In the genomic region with DNA sequence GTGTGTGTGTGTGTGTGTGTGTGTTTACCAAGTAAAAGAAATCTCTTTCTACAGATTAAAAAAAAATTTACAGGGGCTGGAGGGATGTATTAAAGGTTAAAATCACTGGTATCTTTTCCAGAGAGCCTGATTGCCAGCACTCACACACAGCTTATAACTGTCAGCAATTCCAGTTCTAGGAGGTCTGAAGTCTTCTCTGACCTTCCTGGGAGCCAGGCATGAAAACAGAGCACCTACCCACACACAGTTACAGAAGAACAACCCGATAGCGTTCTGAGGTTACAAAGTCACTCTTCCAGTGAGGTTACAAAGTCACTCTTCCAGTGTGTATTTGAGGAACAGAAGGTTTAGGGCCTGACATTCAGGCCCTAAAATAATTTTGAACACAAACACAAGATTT, we compare ENCODE assay signal across 22 mouse cellular contexts. TPM values are rescaled to one million over a fixed set of nuclear protein-coding genes. Genes with fewer than 3 reads are reported as not detected.
A peak's percentile ranks its signal among the peaks of the same experiment; 100 is the strongest.
DNase-seq lines count a peak whose midpoint lies in the region; ATAC-seq and TF ChIP-seq lines count a peak whose summit lies in the region.
"Had no signal": no experiment of that assay in that cellular context is flagged by ENCODE, and none has a peak within 500 bp of the region (broad histone marks: within the 10 kb centered on the region; RNA-seq: fewer than 3 reads in every experiment).

No protein-coding gene starts in this region.

- no peak overlapping the region for H3K4me2 ChIP-seq in kidney, postnatal 0 days (ENCODE audit: low read length)
- peak overlapping the region; percentile 39; the same call in 1 of the 2 replicates for H3K4me2 ChIP-seq in heart, embryonic 14.5 days (ENCODE audit: low read length)
- no peak overlapping the region for H3K4me2 ChIP-seq in intestine, embryonic 15.5 days (replicated peaks)
- no peak overlapping the region for H3K4me2 ChIP-seq in stomach, postnatal 0 days (replicated peaks; ENCODE audit: low read depth)
- H3K4me2 ChIP-seq in liver, embryonic 12.5 days: no peak overlapping the region
- H3K4me2 ChIP-seq: forebrain, embryonic 13.5 days; hindbrain, embryonic 13.5 days; neural tube, embryonic 13.5 days had no signal

- TF ChIP-seq EP300 in stomach, postnatal 0 days (optimal IDR thresholded peaks at IDR 0.05): no peak

- no peaks in the 10 kb centered on the region for H3K27me3 ChIP-seq in kidney, postnatal 0 days (ENCODE audit: insufficient read depth, low read length)
- H3K27me3 ChIP-seq in heart, embryonic 14.5 days (ENCODE audit: control insufficient read depth, insufficient read depth, low read length): no peaks in the 10 kb centered on the region
- no peaks in the 10 kb centered on the region for H3K27me3 ChIP-seq in intestine, embryonic 15.5 days (replicated peaks)
- no peaks in the 10 kb centered on the region for H3K27me3 ChIP-seq in stomach, postnatal 0 days (ENCODE audit: control insufficient read depth, insufficient read depth, low read length)
- H3K27me3 ChIP-seq in liver, embryonic 12.5 days (replicated peaks): no peaks in the 10 kb centered on the region
- H3K27me3 ChIP-seq: forebrain, embryonic 13.5 days; hindbrain, embryonic 13.5 days; neural tube, embryonic 13.5 days had no signal

- H3K9ac ChIP-seq in kidney, postnatal 0 days (ENCODE audit: low read depth, low read length): 0 out of 2 replicates have a peak overlapping the region, but pooled peaks have one; percentile 13
- no peak overlapping the region for H3K9ac ChIP-seq in heart, embryonic 14.5 days (ENCODE audit: low read length)
- H3K9ac ChIP-seq in intestine, embryonic 15.5 days: no peak overlapping the region
- H3K9ac ChIP-seq in stomach, postnatal 0 days (ENCODE audit: low read length): no peak overlapping the region
- no peak overlapping the region for H3K9ac ChIP-seq in liver, embryonic 12.5 days
- H3K9ac ChIP-seq: forebrain, embryonic 13.5 days; hindbrain, embryonic 13.5 days; liver, embryonic 14.5 days; neural tube, embryonic 13.5 days had no signal

- no peak for ATAC-seq in kidney, postnatal 0 days (replicated peaks; ENCODE audit: low FRiP score, low read depth)
- peak; percentile 49; the same call in 1 of the 2 replicates for ATAC-seq in heart, embryonic 14.5 days (ENCODE audit: insufficient number of reproducible peaks, insufficient read depth, low FRiP score, low read depth)
- no peak for ATAC-seq in intestine, embryonic 15.5 days
- ATAC-seq in stomach, postnatal 0 days (ENCODE audit: low FRiP score, low TSS enrichment): no peak
- ATAC-seq in liver, embryonic 12.5 days: no peak
- ATAC-seq: forebrain, embryonic 13.5 days; inflammation-experienced regulatory T-cells, adult 6 months had no signal

- WGBS in kidney, postnatal 0 days: 34% methylated on average over 2 of the region's 2 CpGs
- 24% methylated on average over 2 of the region's 2 CpGs for WGBS in heart, embryonic 14.5 days
- WGBS in intestine, embryonic 15.5 days: 30% methylated on average over 2 of the region's 2 CpGs
- WGBS in stomach, postnatal 0 days: 28% methylated on average over 2 of the region's 2 CpGs
- WGBS in liver, embryonic 12.5 days (ENCODE audit: insufficient replicate concordance): 55% methylated on average over 2 of the region's 2 CpGs

- no peaks in the 10 kb centered on the region for H3K9me3 ChIP-seq in kidney, postnatal 0 days (replicated peaks; ENCODE audit: low read length)
- no peaks in the 10 kb centered on the region for H3K9me3 ChIP-seq in heart, embryonic 14.5 days (ENCODE audit: control insufficient read depth, low read length)
- H3K9me3 ChIP-seq in intestine, embryonic 15.5 days: no peaks in the 10 kb centered on the region
- no peaks in the 10 kb centered on the region for H3K9me3 ChIP-seq in stomach, postnatal 0 days (ENCODE audit: control insufficient read depth, low read length)
- H3K9me3 ChIP-seq in liver, embryonic 12.5 days (replicated peaks): no peaks in the 10 kb centered on the region
- H3K9me3 ChIP-seq: forebrain, embryonic 13.5 days; hindbrain, embryonic 13.5 days; neural tube, embryonic 13.5 days had no signal

- no peak overlapping the region for H3K4me3 ChIP-seq in kidney, postnatal 0 days (replicated peaks; ENCODE audit: low read depth, low read length)
- no peak overlapping the region for H3K4me3 ChIP-seq in heart, embryonic 14.5 days (ENCODE audit: control insufficient read depth in 1 of 2, insufficient read depth in 1 of 2, low read depth in 1 of 2, low read length in 2 of 2)
- H3K4me3 ChIP-seq in intestine, embryonic 15.5 days (replicated peaks): no peak overlapping the region
- no peak overlapping the region for H3K4me3 ChIP-seq in stomach, postnatal 0 days (ENCODE audit: low read depth, low read length)
- no peak overlapping the region for H3K4me3 ChIP-seq in liver, embryonic 12.5 days
- H3K4me3 ChIP-seq: forebrain, embryonic 13.5 days; gastrocnemius, adult 2 months; hindbrain, embryonic 13.5 days; left cerebral cortex, adult 2 months; neural tube, embryonic 13.5 days had no signal

- DNase-seq in kidney, postnatal 0 days (ENCODE audit: low spot score): no peak
- DNase-seq in kidney, adult 11 months: no peak
- no peak for DNase-seq in stomach, postnatal 0 days (ENCODE audit: low spot score)
- DNase-seq in urinary bladder, postnatal 14 days (ENCODE audit: low spot score): no peak
- no peak for DNase-seq in adrenal gland, adult (ENCODE audit: inconsistent age in 2 of 2, low spot score in 1 of 2)
- DNase-seq: adrenal gland, postnatal 10 days; cerebellum, adult 9-10 months; gastrocnemius, adult 2 months; layer of hippocampus, adult 9-11 months; lung, postnatal 4 days; midbrain, embryonic 14.5 days; right cerebral cortex, adult 18-20 months; right cerebral cortex, postnatal 4 days had no signal

- H3K4me1 ChIP-seq in kidney, postnatal 0 days (replicated peaks; ENCODE audit: insufficient read depth, low read length): no peaks in the 10 kb centered on the region
- H3K4me1 ChIP-seq in heart, embryonic 14.5 days (ENCODE audit: control insufficient read depth in 2 of 2, insufficient read depth in 2 of 2, low read length in 2 of 2): peaks cover 3 to 19% of the 10 kb centered on the region in 2 experiments; a peak in 3 of 4 replicates
- peaks cover 4% of the 10 kb centered on the region; the same call in 1 of the 2 replicates for H3K4me1 ChIP-seq in intestine, embryonic 15.5 days (replicated peaks)
- H3K4me1 ChIP-seq in stomach, postnatal 0 days (replicated peaks; ENCODE audit: control insufficient read depth, insufficient read depth): no peaks in the 10 kb centered on the region
- no peaks in the 10 kb centered on the region for H3K4me1 ChIP-seq in liver, embryonic 12.5 days
- H3K4me1 ChIP-seq: forebrain, embryonic 13.5 days; hindbrain, embryonic 13.5 days; neural tube, embryonic 13.5 days had no signal

- TF ChIP-seq CTCF in kidney, postnatal 0 days (IDR thresholded peaks at IDR 0.05; ENCODE audit: low read depth): no peak
- TF ChIP-seq CTCF in stomach, postnatal 0 days (IDR thresholded peaks at IDR 0.05; ENCODE audit: low read depth): no peak

- H3K27ac ChIP-seq in kidney, postnatal 0 days: no peak overlapping the region
- peak overlapping the region; percentile 90 to 97 for H3K27ac ChIP-seq in heart, embryonic 14.5 days (replicated peaks in 1 of 2; ENCODE audit: control insufficient read depth in 1 of 2, insufficient read depth in 1 of 2, low read depth in 2 of 2, low read length in 2 of 2)
- peak overlapping the region; percentile 63 for H3K27ac ChIP-seq in intestine, embryonic 15.5 days
- peak overlapping the region; percentile 61; the same call in 1 of the 2 replicates for H3K27ac ChIP-seq in stomach, postnatal 0 days (replicated peaks)
- H3K27ac ChIP-seq in liver, embryonic 12.5 days: no peak overlapping the region
- H3K27ac ChIP-seq: forebrain, embryonic 13.5 days; gastrocnemius, adult 2 months; hindbrain, embryonic 13.5 days; left cerebral cortex, adult 2 months; liver, embryonic 14.5 days; neural tube, embryonic 13.5 days had no signal

- H3K36me3 ChIP-seq in kidney, postnatal 0 days (ENCODE audit: insufficient read depth, low read length): no peaks in the 10 kb centered on the region
- H3K36me3 ChIP-seq in heart, embryonic 14.5 days (ENCODE audit: control insufficient read depth, insufficient read depth, low read length): no peaks in the 10 kb centered on the region
- H3K36me3 ChIP-seq in intestine, embryonic 15.5 days: no peaks in the 10 kb centered on the region
- H3K36me3 ChIP-seq in stomach, postnatal 0 days (ENCODE audit: control insufficient read depth, insufficient read depth, low read length): no peaks in the 10 kb centered on the region
- H3K36me3 ChIP-seq in liver, embryonic 12.5 days: no peaks in the 10 kb centered on the region
- H3K36me3 ChIP-seq: hindbrain, embryonic 13.5 days; neural tube, embryonic 13.5 days had no signal

RNA-seq across cellular contexts. Expression of a gene that starts 38.2 kb away (rescaled TPM):
- polyA plus RNA-seq in kidney, postnatal 0 days (2015; fragmentation: Nextera tagmentation; extraction: Ambion mirVana): 52.6 and 53.5 TPM in 2 replicates
- 64.1 and 75.9 TPM in 2 replicates for polyA plus RNA-seq in heart, embryonic 14.5 days (2014; fragmentation: Nextera tagmentation; extraction: Ambion mirVana)
- 54.7 and 56.5 TPM in 2 replicates for polyA plus RNA-seq in intestine, embryonic 15.5 days (2015; fragmentation: Nextera tagmentation; extraction: Ambion mirVana)
- polyA plus RNA-seq in stomach, postnatal 0 days (2015; fragmentation: Nextera tagmentation; extraction: Ambion mirVana): 51.2 and 55.0 TPM in 2 replicates
- 47.3 and 52.6 TPM in 2 replicates for polyA plus RNA-seq in liver, embryonic 12.5 days (2016; fragmentation: Nextera tagmentation; extraction: Ambion mirVana)

RNA-seq across cellular contexts. Expression of a gene that starts 54.3 kb away (rescaled TPM):
- 12.8 and 14.0 TPM in 2 replicates for polyA plus RNA-seq in kidney, postnatal 0 days (2015; fragmentation: Nextera tagmentation; extraction: Ambion mirVana)
- 87.0 and 96.1 TPM in 2 replicates for polyA plus RNA-seq in heart, embryonic 14.5 days (2014; fragmentation: Nextera tagmentation; extraction: Ambion mirVana)
- 37.6 and 49.3 TPM in 2 replicates for polyA plus RNA-seq in intestine, embryonic 15.5 days (2015; fragmentation: Nextera tagmentation; extraction: Ambion mirVana)
- 54.1 and 55.9 TPM in 2 replicates for polyA plus RNA-seq in stomach, postnatal 0 days (2015; fragmentation: Nextera tagmentation; extraction: Ambion mirVana)
- 10.3 and 11.0 TPM in 2 replicates for polyA plus RNA-seq in liver, embryonic 12.5 days (2016; fragmentation: Nextera tagmentation; extraction: Ambion mirVana)

Comparison
In these comparisons a context has a peak if more than half of its experiments do, and no peak if none do; other contexts are left out.
1. H3K27ac ChIP-seq: peak in heart, embryonic 14.5 days (2 of 2), intestine, embryonic 15.5 days (single experiment) and stomach, postnatal 0 days (single experiment); none in kidney, postnatal 0 days (single experiment) and liver, embryonic 12.5 days (single experiment).